Comparison of ENCODE assay signal across 11 mouse cellular contexts in genomic region chr1:155138795-155139194, GRCm38 (mm10). TPM values are rescaled to one million over a fixed set of nuclear protein-coding genes. Genes with fewer than 3 reads are reported as not detected.
DNase-seq lines count a peak whose midpoint lies in the region; TF ChIP-seq lines count a peak whose summit lies in the region.
"Had no signal": no experiment of that assay in that cellular context is flagged by ENCODE, and none has a peak within 500 bp of the region (broad histone marks: within the 10 kb centered on the region; RNA-seq: fewer than 3 reads in every experiment).

No protein-coding gene starts in this region.

- TF ChIP-seq EP300 in MEL (IDR thresholded peaks at IDR 0.05; ENCODE audit: low read depth in 1 of 2, low read length in 2 of 2) = no peak

- no peak overlapping the region for H3K9ac ChIP-seq in MEL (ENCODE audit: control insufficient read depth, low read depth, low read length, poor library complexity, severe bottlenecking)
- H3K9ac ChIP-seq: hindbrain, embryonic 12.5 days; liver, embryonic 13.5 days; neural tube, embryonic 13.5 days had no signal

- intact Hi-C loops in gastrocnemius, postnatal 14 days (cut with DNase I; ENCODE audit: low total_unique reads) = no loop called here

- DNase-seq in cerebellum, postnatal 10 days = peak; percentile 45 to 52
- no peak for DNase-seq in cerebellum, adult 11 months
- DNase-seq in MEL (ENCODE audit: low read depth, low spot score) = peak; percentile 44
- DNase-seq in gastrocnemius, postnatal 14 days = peak; percentile 69
- peak; percentile 80 for DNase-seq in lung, postnatal 10 days
- no peak for DNase-seq in hindbrain, embryonic 10.5 days (ENCODE audit: low spot score)
- DNase-seq in right cerebral cortex, postnatal 14 days = no peak
- no peak for DNase-seq in kidney, adult 2 months
- DNase-seq: liver, embryonic 13.5 days had no signal

- H3K36me3 ChIP-seq in MEL (ENCODE audit: control insufficient read depth in 1 of 2, insufficient read depth in 2 of 2, low read length in 2 of 2) = no peaks in the 10 kb centered on the region
- H3K36me3 ChIP-seq in hindbrain, embryonic 10.5 days = no peaks in the 10 kb centered on the region
- no peaks in the 10 kb centered on the region for H3K36me3 ChIP-seq in kidney, adult 2 months (ENCODE audit: control insufficient read depth, insufficient read depth, low read length)
- H3K36me3 ChIP-seq: hindbrain, embryonic 12.5 days; liver, embryonic 13.5 days; neural tube, embryonic 13.5 days had no signal

- TF ChIP-seq POLR2A in MEL (IDR thresholded peaks at IDR 0.05; ENCODE audit: control insufficient read depth in 1 of 2, insufficient read depth in 1 of 2, low read depth in 1 of 2, low read length in 2 of 2, poor library complexity in 1 of 2) = no peak
- no peak for TF ChIP-seq POLR2A in kidney, adult 2 months (IDR thresholded peaks at IDR 0.05; ENCODE audit: low read depth, low read length)

- no peaks in the 10 kb centered on the region for H3K9me3 ChIP-seq in MEL (replicated peaks; ENCODE audit: insufficient read depth, low read length)
- H3K9me3 ChIP-seq in hindbrain, embryonic 10.5 days = no peaks in the 10 kb centered on the region
- H3K9me3 ChIP-seq: hindbrain, embryonic 12.5 days; liver, embryonic 13.5 days; neural tube, embryonic 13.5 days had no signal

- no peaks in the 10 kb centered on the region for H3K79me2 ChIP-seq in MEL (ENCODE audit: control insufficient read depth, insufficient read depth, low read length, poor library complexity)

- H3K27me3 ChIP-seq in MEL (ENCODE audit: control insufficient read depth in 1 of 2, insufficient read depth in 2 of 2, low read length in 2 of 2) = no peaks in the 10 kb centered on the region
- H3K27me3 ChIP-seq in hindbrain, embryonic 10.5 days (ENCODE audit: insufficient read depth, poor library complexity, severe bottlenecking) = no peaks in the 10 kb centered on the region
- H3K27me3 ChIP-seq in kidney, adult 2 months (replicated peaks; ENCODE audit: control insufficient read depth, insufficient read depth, low read length) = no peaks in the 10 kb centered on the region
- H3K27me3 ChIP-seq: hindbrain, embryonic 12.5 days; liver, embryonic 13.5 days; neural tube, embryonic 13.5 days had no signal

- H3K27ac ChIP-seq in MEL (ENCODE audit: control insufficient read depth, low read depth, low read length) = no peak overlapping the region
- no peak overlapping the region for H3K27ac ChIP-seq in hindbrain, embryonic 10.5 days
- no peak overlapping the region for H3K27ac ChIP-seq in kidney, adult 2 months (ENCODE audit: insufficient read depth, low read depth, low read length)
- H3K27ac ChIP-seq: hindbrain, embryonic 12.5 days; liver, embryonic 13.5 days; neural tube, embryonic 13.5 days had no signal

- H3K4me3 ChIP-seq in MEL (ENCODE audit: control insufficient read depth in 1 of 2, insufficient read depth in 1 of 2, low read depth in 2 of 2, low read length in 2 of 2) = no peak overlapping the region
- no peak overlapping the region for H3K4me3 ChIP-seq in hindbrain, embryonic 10.5 days
- no peak overlapping the region for H3K4me3 ChIP-seq in kidney, adult 2 months (ENCODE audit: insufficient read depth, low read depth, low read length)
- H3K4me3 ChIP-seq: hindbrain, embryonic 12.5 days; liver, embryonic 13.5 days; neural tube, embryonic 13.5 days had no signal

- no peak for TF ChIP-seq CTCF in MEL (IDR thresholded peaks at IDR 0.05 in 2 of 3, conservative IDR thresholded peaks at IDR 0.05 in 1 of 3; ENCODE audit: control insufficient read depth in 1 of 3, insufficient read depth in 1 of 3, low read depth in 2 of 3, low read length in 3 of 3, poor library complexity in 1 of 3, severe bottlenecking in 1 of 3)
- TF ChIP-seq CTCF in kidney, adult 2 months (conservative IDR thresholded peaks at IDR 0.05; ENCODE audit: insufficient read depth, insufficient read length, low read depth, low read length) = no peak

- no peaks in the 10 kb centered on the region for H3K4me1 ChIP-seq in MEL (ENCODE audit: control insufficient read depth in 1 of 2, insufficient read depth in 2 of 2, low read length in 2 of 2)
- peaks cover 9% of the 10 kb centered on the region for H3K4me1 ChIP-seq in hindbrain, embryonic 10.5 days (replicated peaks)
- H3K4me1 ChIP-seq in kidney, adult 2 months (ENCODE audit: control insufficient read depth, insufficient read depth, low read length) = no peaks in the 10 kb centered on the region
- H3K4me1 ChIP-seq: hindbrain, embryonic 12.5 days; liver, embryonic 13.5 days; neural tube, embryonic 13.5 days had no signal

- WGBS in hindbrain, embryonic 10.5 days = 89% methylated on average over 7 of the region's 7 CpGs
- 82% methylated on average over 7 of the region's 7 CpGs for WGBS in kidney, adult 2 months

- no peak for TF ChIP-seq RAD21 in MEL (IDR thresholded peaks at IDR 0.05; ENCODE audit: low read depth, low read length)

TF ChIP-seq in MEL, 35 proteins besides CTCF, POLR2A, EP300 and RAD21:
- TF ChIP-seq RCOR1 (IDR thresholded peaks at IDR 0.05; ENCODE audit: low read depth, low read length) (no peak), ZMIZ1 (IDR thresholded peaks at IDR 0.05; ENCODE audit: low read depth, low read length) (no peak), MYB (IDR thresholded peaks at IDR 0.05; ENCODE audit: low read depth, low read length) (no peak), NRF1 (IDR thresholded peaks at IDR 0.05; ENCODE audit: insufficient read depth, low read depth, low read length, poor library complexity, severe bottlenecking) (no peak), CHD2 (IDR thresholded peaks at IDR 0.05; ENCODE audit: low read length) (no peak), USF2 (IDR thresholded peaks at IDR 0.05; ENCODE audit: borderline replicate concordance in 1 of 2, insufficient read depth in 1 of 2, low read depth in 1 of 2, low read length in 2 of 2) (no peak), E2F4 (IDR thresholded peaks at IDR 0.05; ENCODE audit: borderline replicate concordance, low read depth, low read length) (no peak), USF1 (IDR thresholded peaks at IDR 0.05; ENCODE audit: low read depth, low read length) (no peak), JUND (IDR thresholded peaks at IDR 0.05; ENCODE audit: low read depth, low read length) (no peak), POLR2AphosphoS5 (IDR thresholded peaks at IDR 0.05; ENCODE audit: borderline replicate concordance, low read depth, low read length) (no peak), POLR2AphosphoS2 (IDR thresholded peaks at IDR 0.05; ENCODE audit: low read length) (no peak), TAL1 (IDR thresholded peaks at IDR 0.05; ENCODE audit: low read length) (no peak), GATA1 (IDR thresholded peaks at IDR 0.05; ENCODE audit: low read depth, low read length) (no peak), CHD1 (IDR thresholded peaks at IDR 0.05; ENCODE audit: low read depth, low read length) (no peak)

RNA-seq across cellular contexts. Expression of gene Mr1, which starts 7.8 kb away (rescaled TPM):
- 1.8 and 2.0 TPM in 2 replicates for total RNA-seq in MEL (2012; rRNA removed)
- polyA plus RNA-seq in MEL (2012; ENCODE audit: insufficient read depth in 1 of 2, insufficient read length in 2 of 2, low read depth in 1 of 2, low replicate concordance in 2 of 2, missing spikeins in 1 of 2) = 1 to 10 TPM in 1 of 2 experiments, not detected in 1; 3.9 TPM
- 1 to 10 TPM; 5.7 TPM for total RNA-seq in gastrocnemius, postnatal 14 days (2021)
- polyA plus RNA-seq in hindbrain, embryonic 10.5 days (2016; fragmentation: Nextera tagmentation; extraction: Ambion mirVana) = 0.55 and 1.1 TPM in 2 replicates
- 3.3 and 4.5 TPM in 2 replicates for polyA plus RNA-seq in kidney, adult 2 months (2012; rRNA removed)

RNA-seq across cellular contexts. Expression of gene Stx6, which starts 19.7 kb away (rescaled TPM):
- 16.7 and 18.1 TPM in 2 replicates for total RNA-seq in MEL (2012; rRNA removed)
- polyA plus RNA-seq in MEL (2012; ENCODE audit: insufficient read depth in 1 of 2, insufficient read length in 2 of 2, low read depth in 1 of 2, low replicate concordance in 2 of 2, missing spikeins in 1 of 2) = 10 to 100 TPM in 1 of 2 experiments, not detected in 1; 38.4 TPM
- total RNA-seq in gastrocnemius, postnatal 14 days (2021) = 10 to 100 TPM; 14.4 to 20.8 TPM
- polyA plus RNA-seq in hindbrain, embryonic 10.5 days (2016; fragmentation: Nextera tagmentation; extraction: Ambion mirVana) = 84.4 and 101 TPM in 2 replicates
- polyA plus RNA-seq in kidney, adult 2 months (2012; rRNA removed) = 38.9 and 42.6 TPM in 2 replicates

RNA-seq across cellular contexts. Expression of gene Ier5, which starts 39.4 kb away (rescaled TPM):
- 7.2 and 7.5 TPM in 2 replicates for total RNA-seq in MEL (2012; rRNA removed)
- polyA plus RNA-seq in MEL (2012; ENCODE audit: insufficient read depth in 1 of 2, insufficient read length in 2 of 2, low read depth in 1 of 2, low replicate concordance in 2 of 2, missing spikeins in 1 of 2) = 1 to 10 TPM in 1 of 2 experiments, not detected in 1; 7.4 TPM
- total RNA-seq in gastrocnemius, postnatal 14 days (2021) = 1 to 10 TPM; 4.6 to 6.4 TPM
- polyA plus RNA-seq in hindbrain, embryonic 10.5 days (2016; fragmentation: Nextera tagmentation; extraction: Ambion mirVana) = 4.1 and 7.0 TPM in 2 replicates
- polyA plus RNA-seq in kidney, adult 2 months (2012; rRNA removed) = 8.6 and 9.8 TPM in 2 replicates

Comparison
In these comparisons a context has a peak if more than half of its experiments do, and no peak if none do; other contexts are left out.
1. DNase-seq: peak in cerebellum, postnatal 10 days (2 of 2), MEL (single experiment), gastrocnemius, postnatal 14 days (single experiment) and lung, postnatal 10 days (single experiment); none in cerebellum, adult 11 months (single experiment), hindbrain, embryonic 10.5 days (single experiment), right cerebral cortex, postnatal 14 days (single experiment) and kidney, adult 2 months (single experiment).